Mouse (Mus musculus): Measurements from ENCODE around the gene Khk. TPM values are rescaled to one million over a fixed set of nuclear protein-coding genes. Genes with fewer than 3 reads are reported as not detected.

Khk gene
- total RNA-seq, 2 experiments from 2014 or later: 21.1 to 22.6 TPM

DNA sequence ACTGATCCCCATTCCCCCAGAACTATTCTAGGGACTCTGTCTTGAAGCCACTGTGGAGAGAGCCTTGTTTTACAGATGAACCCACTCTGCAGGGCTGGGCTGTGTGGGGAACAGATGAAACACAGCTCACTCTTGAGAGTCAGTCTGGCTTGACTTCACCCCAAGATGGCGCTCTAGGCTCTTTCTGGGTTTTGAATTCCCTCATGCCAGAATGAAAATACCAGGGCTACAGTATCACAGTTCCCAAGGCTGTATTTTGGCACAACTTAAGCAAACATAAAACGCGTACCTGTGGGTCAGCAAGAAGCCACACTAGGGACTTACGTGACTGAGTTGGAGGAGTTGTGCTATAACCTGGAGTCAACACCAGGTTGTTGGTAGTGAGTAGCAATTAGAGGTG lies 8.9 kb downstream of the Khk start:
- DNase-seq (ENCODE audit: low spot score): no peak
- intact Hi-C loops (cut with DNase I): loop anchor here (1.0 kb wide), 1 partner anchor 74 kb away; no protein-coding TSS in a partner anchor

DNA sequence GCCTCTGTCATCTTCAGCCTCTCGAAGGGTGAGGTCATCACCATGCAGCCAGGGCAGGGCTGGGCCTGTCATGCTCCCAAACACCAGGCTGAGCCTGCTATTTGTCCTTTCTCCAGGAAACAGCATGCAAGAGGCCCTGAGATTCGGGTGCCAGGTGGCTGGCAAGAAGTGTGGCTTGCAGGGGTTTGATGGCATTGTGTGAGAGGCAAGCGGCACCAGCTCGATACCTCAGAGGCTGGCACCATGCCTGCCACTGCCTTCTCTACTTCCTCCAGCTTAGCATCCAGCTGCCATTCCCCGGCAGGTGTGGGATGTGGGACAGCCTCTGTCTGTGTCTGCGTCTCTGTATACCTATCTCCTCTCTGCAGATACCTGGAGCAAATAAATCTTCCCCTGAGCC lies 9.6 kb downstream of the Khk start:
- no peak for DNase-seq (ENCODE audit: low spot score)
- intact Hi-C loops (cut with DNase I): loop anchor here (1.0 kb wide), 1 partner anchor 73 kb away; no protein-coding TSS in a partner anchor

DNA sequence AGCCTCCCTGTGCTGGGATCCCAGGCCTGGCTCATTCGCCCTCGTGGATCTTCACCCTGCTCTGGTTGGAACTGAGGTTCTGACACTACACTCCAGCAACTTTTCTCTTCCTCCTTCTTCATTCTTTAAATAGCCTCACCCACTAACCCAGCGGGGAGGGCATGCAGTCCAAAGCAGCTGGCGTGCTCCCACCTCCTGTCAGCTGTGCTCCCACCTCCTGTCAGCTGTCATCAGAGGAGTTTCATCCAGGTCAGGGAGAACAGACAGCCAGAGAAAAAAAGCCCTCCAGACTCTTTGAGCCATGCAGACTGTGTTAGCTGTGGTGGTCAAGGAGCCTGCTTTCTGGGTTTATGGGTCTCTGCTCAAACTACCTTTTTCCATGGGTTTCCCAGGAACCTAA lies 10.1 kb downstream of the Khk start:
- intact Hi-C loops (cut with DNase I): no loop called here
- DNase-seq (ENCODE audit: low spot score): no peak

DNA sequence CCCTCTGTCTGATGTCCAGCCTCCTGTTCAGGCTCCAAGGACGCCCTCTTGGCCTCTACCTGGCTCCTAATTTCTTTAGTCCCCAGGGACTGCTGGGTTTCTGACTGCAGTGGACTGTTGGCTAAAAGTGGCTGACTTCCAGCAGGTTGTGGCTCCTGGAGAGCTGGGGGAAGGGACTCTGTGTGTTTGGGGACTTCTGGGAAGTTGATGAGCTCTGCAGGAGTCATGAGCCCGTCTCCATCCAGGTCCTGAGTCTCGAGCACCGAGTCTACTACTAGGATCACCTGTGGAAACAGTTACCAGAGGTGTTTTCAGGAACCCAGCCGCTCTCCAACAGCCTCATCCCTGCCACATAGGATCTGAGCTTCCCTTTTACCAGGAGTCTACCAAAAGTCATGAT lies 12.5 kb downstream of the Khk start:
- DNase-seq (ENCODE audit: low spot score): no peak
- intact Hi-C loops (cut with DNase I): no loop called here

DNA sequence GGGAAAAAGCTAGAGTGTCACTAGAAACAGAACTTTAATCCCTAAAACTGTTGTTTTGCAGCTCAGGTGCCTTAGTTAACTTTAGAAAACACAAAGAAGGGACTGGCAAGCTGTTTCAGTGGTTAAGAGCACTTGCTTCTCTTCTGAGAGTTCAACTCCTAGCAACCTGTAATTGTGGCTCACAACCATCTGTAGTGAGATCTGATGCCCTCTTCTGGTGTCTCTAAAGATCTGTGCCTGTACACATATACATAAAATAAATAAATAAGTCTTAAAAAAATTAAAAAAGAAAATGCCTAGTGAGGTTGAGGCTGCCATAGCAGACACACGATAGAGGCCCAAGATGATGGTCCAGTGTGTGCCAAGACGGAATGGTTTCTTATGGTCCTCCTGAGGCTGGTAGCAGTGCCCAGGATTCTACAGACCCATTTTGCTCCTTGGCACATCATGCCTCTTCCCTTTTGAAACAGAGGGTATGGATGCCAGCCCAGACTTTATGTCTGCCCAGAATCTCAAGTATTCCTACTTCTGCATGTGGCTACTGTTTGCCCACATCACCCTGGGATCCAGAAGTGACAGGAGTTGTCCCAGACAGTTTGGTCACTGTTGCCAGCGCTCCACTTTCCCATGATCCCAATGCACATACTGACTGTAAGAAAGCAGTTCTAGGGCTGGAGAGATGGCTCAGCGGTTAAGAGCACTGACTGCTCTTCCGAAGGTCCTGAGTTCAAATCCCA lies 13.7 kb downstream of the Khk start:
- no peak for DNase-seq (ENCODE audit: low spot score)
- intact Hi-C loops (cut with DNase I): no loop called here

DNA sequence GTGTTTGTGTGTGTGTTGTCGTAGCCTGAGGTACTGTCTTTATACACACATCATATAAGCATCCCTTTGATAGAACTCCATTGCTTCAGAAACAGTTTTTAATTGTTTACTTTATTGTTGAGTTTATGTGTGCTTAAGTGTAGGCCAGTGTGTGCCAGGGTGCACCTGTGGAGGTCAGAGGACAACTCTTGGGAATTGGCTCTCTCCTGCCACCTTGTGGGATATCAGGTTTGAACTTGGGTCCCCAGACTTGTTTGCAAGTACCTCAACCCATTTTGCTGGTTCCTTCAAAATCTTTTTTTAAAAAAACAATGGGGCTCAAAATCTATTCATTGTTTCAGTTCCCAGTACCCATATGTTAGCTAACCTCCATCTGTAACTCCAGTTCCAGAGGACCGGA lies 21.8 kb downstream of the Khk start:
- DNase-seq (ENCODE audit: low spot score): no peak
- intact Hi-C loops (cut with DNase I): loop anchor here (1.0 kb wide), 1 partner anchor 137 kb away; no protein-coding TSS in a partner anchor

DNA sequence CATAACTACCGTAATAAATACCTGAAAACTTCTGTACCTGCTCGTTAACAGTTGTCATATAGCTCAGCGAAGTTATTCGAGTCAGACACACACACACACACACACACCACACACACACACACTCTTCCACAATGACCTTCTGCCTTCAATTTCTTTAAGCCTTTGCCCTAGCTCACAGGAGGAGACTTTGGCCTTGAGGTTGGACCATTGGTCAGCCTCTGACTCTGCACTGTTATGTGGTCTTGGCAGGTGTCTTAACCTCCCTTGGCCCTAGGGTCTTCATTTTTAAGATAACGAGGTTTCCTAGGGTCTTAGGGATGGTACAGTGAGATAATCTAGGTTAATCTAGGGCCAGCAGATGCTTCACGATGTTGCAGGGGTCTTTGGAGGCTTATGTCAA lies 23.1 kb downstream of the Khk start:
- intact Hi-C loops (cut with DNase I): no loop called here
- no peak for DNase-seq (ENCODE audit: low spot score)

DNA sequence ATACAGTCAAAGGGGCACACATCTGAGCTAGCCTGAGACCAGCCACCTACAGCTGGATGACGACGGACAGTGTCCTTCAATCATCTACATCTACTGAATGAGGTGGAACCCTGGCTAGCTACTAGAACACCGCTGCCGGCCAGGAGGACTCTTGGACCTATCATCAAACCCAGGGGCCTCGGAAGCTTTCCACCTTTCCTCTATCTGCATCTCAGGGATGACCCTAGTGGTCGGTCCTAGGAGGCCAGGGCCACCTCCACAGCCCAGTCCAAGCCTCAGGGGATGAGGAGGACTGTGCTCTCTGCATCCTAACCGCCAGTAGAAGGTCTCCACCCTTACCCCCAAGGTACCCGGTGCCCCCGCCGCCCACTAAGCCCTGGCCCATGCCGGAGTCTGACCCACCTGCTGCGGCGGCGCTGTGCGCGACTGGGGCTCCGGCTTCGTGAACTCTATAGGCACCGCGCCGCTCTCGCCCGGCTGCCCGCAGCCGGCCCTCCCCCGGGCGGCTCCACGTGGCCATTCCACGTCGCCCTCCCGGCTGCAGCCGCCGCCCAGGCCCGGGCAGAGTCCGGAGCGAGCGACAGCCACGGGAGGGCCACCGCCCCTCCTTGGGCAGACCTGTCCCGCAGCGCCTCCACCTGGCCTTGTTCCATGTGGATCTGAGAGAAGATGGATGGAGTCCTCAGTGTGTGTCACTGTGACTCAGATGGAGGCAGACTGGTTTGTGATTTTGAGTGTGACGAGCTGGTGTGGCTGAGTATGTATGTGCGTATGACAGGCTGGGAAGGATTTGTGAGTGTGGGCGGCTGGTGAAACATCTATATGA lies 23.9 kb downstream of the Khk start, which contains the start of gene Cgref1:
Gene Cgref1 (minus strand): TSS at position 636 of the 826 bp plus-strand sequence.
- DNase-seq (ENCODE audit: low spot score): no peak
- intact Hi-C loops (cut with DNase I): no loop called here

DNA sequence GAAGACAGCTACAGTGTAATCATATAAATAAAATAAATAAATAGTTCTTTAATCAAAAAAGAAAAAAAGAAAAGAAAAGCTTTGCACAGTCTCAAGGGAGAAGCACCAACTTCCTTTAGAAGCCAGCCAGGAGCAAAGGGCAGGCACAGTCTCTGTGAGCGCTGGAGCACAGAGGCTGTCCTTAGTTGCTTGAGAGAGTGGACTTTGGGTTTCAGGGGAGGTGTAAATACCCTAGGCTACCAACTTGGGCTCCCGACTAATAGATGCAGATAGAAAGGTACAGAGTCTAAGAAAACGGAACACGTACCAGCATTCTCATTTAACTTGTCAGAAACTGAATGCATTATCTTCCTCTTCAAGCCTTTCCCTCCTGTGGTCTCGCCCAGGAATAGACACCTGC lies 27.4 kb downstream of the Khk start:
- intact Hi-C loops (cut with DNase I): no loop called here

DNA sequence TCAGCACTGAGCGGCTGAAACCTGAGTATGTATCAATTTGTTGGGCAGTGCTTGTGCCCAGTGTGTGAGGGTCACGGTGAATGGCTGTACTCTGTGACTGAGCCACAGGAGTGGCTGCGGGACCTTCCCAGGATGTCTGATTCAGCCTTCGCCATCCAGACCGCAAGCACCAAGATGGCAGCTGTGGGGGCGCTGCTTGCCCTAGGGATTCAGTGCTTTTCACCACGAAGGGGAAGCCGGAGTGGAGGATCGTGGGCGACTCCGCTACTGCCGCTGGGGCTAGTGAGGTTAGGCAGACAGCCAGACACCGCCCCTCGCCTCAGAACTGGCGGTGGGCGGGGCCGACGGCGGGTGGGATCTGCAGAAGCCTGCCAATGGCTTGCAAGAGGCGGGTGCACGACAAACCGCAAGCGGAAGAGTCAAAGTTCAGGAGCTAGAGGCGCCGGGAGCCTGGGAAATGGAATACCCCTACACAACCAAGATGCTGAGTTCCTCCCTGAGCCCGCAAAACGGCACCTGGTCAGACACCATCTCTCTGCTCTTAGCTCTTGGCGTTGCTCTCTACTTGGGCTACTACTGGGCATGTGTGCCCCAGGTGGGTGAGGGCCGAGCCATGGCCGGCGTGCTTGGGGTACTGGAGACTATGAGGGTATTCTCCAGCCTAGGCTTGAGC lies 28.6 kb downstream of the Khk start:
- peak; percentile 88 for DNase-seq (ENCODE audit: low spot score)
- intact Hi-C loops (cut with DNase I): no loop called here

More for the DNA sequence above, 27.4 kb downstream of the Khk start:
- no peak for DNase-seq (ENCODE audit: low spot score)

DNA sequence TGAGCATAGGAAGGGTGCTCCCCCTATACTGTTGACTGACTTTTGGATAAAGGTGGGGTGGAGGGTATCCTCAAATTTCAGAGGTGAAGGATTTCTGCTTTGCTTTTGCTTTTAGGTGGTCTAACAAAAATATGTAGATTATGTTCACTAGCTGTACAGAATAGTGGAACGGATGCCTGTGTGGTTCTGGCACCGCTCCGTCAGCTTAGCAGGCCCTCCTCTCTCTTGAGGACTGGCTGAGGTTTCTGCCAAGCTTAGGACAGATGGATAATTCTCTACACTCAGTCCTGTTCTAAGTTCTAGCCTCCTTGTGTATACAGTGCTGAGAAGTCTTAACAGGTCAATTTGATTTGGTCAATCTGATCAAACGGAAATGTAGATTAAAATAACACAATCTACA lies 29.2 kb downstream of the Khk start:
- intact Hi-C loops (cut with DNase I): no loop called here
- DNase-seq (ENCODE audit: low spot score): no peak

DNA sequence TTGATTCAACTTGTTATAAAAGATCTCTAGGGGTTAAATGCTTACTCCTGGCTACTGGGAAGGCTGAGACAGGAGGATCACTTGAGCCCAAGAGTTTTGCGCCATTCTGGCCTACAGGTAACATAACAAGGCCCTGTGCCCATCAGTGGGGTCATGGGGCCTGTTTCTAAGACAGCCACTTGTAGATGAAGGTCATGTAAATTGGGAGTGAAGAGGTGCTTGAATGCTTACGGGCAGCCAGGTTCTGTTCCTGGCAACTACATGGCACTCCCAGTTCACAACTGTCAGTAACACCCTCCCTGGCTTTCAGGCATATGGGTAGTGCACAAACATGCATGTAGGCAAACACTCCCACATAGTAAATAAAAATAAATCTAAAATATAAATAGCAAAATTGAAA lies 29.7 kb downstream of the Khk start:
- intact Hi-C loops (cut with DNase I): no loop called here
- no peak for DNase-seq (ENCODE audit: low spot score)

DNA sequence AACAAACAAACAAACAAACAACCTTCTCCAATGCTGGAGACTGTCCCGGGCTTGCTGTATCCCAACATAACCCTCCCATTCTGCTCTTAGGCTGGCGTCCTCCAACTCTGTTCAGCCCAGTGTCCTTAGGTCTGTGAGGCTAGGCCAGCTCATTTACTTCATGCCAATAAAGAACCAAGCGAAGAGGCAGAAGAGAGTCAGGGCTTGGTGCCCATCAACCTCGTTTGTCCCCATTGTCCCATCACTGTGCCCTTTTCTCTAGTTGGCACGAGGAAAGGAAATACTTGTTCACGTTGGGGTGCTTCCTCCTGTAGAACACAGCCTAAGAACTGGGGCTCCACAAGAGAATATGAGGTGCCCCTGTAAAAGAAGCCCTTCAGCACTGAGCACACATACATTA lies 30.5 kb downstream of the Khk start:
- intact Hi-C loops (cut with DNase I): no loop called here
- no peak for DNase-seq (ENCODE audit: low spot score)

DNA sequence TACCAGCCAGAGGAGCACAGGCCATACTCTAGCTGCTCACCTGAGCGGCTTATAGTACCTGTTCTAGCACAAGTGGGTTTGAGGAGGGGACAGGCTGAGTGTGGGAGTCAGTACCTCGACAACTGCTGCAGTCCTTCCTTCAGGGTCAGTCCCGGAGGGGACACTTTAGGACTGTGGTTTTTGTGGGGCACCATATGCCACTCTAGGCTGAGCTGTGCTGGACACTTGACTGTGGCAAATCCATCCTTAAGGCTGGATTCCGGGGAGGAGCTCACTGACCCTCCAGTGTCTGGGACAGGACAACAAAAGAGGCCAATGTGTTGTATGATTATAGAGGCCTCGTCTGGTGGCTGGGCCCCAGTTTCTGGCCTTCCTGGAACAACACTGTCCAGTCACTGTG lies 31.3 kb downstream of the Khk start:
- no peak for DNase-seq (ENCODE audit: low spot score)
- intact Hi-C loops (cut with DNase I): no loop called here

DNA sequence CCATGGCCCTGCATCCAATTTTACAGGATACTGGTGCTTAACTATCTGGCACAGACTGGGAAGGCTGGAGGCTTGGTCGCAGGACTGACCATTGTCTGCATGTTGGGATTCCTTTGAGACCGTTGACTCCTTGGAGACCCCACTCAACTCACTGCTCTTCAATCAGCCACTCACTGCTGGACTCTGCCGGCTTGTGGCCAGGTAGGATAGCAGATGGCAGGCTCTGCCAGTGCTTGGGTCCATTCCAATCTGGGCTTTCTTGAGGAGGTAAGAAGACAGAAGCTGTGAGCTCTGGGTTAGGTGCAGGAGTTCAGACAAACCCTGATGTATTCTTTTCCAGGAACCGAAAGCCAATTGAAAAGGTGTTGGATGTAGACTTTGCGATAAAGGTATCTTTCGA lies 32.8 kb downstream of the Khk start:
- DNase-seq (ENCODE audit: low spot score): no peak
- intact Hi-C loops (cut with DNase I): no loop called here

DNA sequence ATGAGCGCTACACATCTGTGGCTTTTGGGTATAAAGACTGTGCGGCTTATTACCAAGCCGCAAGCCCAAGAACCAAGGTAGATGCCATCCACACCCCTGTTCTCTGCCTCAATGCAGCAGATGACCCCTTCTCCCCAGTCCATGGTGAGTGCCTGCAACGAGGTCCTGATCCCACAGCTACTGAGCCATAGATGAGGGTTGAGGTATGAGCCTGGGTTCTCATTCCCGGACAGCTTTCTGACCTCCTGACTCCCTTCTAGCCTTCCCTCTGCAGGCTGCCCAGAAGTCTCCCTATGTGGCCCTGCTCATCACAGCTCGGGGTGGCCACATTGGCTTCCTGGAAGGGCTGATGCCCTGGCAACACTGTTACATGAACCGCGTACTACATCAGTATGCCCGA lies 33.3 kb downstream of the Khk start:
- intact Hi-C loops (cut with DNase I): no loop called here
- no peak for DNase-seq (ENCODE audit: low spot score)

DNA sequence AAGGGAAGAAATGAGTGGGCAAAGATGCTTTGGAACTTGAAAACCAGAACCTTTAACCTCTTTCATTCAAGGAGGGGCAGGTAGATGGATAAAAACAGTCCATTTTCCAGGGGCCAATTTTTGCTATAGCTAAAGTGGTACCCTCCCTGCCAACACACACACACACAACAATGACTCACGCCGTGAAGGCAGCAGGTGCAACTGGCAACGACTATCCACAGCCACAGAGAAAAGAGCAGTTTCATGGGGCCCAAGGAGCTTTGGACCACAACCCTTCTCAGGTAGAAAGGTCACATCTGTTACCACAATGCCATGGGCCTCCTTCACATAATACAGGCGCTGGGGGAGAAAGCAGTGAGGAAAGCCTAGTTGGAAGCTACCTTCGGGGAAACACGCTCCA lies 34.5 kb downstream of the Khk start:
- DNase-seq (ENCODE audit: low spot score): no peak
- intact Hi-C loops (cut with DNase I): no loop called here

DNA sequence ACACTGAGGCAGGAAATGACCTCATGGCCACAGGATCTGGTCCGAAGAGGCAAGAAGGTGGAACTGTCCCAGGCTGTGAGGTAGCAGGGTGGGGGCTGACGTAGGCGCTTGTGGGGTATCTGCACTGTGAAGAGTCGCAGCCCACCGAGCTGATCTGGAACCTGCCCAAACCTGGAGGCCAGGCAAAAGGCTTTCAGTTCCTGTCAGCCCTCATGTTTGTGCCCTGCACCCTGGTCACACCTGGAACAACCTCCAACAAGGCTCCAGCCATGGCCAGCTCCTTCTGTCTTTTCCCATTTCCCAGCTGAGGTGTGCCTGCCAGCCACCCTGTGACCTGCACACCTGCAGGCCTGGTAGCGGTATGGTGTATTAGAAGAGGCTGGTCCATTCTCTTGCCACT lies 36.7 kb downstream of the Khk start:
- intact Hi-C loops (cut with DNase I): no loop called here
- DNase-seq (ENCODE audit: low spot score): no peak

DNA sequence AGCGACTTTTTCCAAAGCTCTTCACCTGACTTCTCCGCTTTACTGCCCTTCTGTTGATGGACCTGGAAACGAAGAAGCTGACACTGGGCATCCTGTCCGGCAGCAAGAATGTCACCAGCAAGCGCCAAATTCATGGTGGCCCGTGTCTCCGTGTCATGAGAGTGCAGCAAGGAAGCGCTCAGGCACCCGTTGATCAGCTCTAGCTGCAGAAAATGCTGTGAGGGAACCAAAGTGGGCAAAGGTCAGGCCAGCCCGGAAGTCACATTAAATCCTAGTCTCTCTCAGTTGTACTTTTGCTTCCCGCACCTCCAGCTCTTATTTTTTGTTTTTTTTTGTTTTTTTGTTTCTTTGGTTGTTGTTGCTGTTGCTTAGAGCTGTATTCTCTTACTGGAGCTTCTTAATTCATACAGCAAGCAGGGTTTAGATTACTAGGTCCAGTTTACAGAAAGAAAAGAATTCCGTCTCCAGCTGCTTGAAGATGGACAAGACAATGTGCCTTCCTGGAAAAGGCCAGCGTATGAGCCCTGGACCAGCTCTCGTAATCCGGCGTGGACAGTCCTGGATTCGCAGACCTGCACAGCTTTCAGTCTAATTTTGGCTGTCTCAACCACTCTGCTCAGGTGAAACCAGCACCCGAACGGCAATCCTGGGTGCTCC lies 38.1 kb downstream of the Khk start:
- DNase-seq (ENCODE audit: low spot score): no peak
- intact Hi-C loops (cut with DNase I): no loop called here

DNA sequence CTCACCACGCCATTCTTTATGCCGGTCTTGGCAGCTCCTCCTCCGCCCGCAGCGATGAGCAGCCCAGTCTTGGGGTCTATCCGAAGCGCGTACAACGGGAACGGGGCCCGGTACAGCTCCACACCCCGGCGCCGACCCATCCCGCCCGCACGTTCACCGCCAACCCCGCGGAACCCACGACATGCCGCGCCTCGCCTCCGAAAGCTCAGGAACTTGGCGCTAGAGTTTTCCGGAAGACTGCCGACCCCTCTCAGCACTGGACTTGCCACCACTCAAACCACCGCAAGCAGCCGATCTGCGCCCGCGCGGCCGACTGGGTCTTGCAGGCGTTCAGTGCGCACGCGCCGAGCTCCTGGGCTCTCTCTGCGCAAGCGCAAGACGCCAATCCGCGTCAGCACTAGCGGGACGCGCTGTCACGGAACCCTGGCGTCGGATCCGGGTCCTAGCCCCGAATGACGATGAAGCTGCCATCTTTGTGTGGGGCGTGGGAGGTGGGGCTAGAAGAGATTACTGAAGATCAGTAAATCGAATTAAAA lies 38.8 kb downstream of the Khk start, which contains the start of gene Preb:
Gene Preb (minus strand): TSS at position 396 of the 536 bp plus-strand sequence.
- intact Hi-C loops (cut with DNase I): loop anchor here (1.0 kb wide), 1 partner anchor 88 kb away; the partner anchor contains the start of genes Atraid and Slc5a6
- peak; percentile 98 for DNase-seq (ENCODE audit: low spot score)

Measured in heart, postnatal 25 days (tissue).